Mouse (Mus musculus) mouse trophoblast stem cell (cell line): Measurements from ENCODE around the gene Khk.

Source experiments
- in situ Hi-C, 2 experiments: fragments of 300-500 bp; cut with MseI, MboI; formaldehyde crosslinking; loops; 2 replicates in 1 of 2; 3 replicates in 1 of 2; pipeline ENCODE4 v1.15.1; 2025

Khk gene

GRCm38 (mm10) chr5:30968416-30968815 is 47.2 kb downstream of the Khk start, which contains the start of gene Tcf23:
TSS of gene Tcf23 (plus strand) at chr5:30968662.
- in situ Hi-C loops, result no loop called here

DNA sequence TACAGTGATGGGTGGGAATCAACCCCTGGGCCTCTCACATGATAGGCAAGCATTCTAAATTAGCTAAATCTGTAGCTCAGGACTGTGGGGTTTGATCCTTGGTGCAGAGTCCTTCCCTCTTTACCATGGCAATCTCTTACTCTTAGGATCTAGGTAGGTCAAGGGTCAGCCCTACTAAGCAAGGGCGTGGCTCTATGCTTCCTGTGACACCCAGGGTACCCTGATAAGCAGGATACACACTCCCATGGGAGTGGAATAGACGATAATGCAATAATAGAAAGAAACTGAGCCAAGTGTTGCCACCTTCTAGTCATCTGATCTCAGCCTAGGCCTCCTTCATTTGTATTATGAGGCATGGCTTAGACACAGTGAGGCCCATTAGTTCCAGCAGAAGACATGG is 48.2 kb downstream of the Khk start:
- in situ Hi-C loops, result no loop called here

DNA sequence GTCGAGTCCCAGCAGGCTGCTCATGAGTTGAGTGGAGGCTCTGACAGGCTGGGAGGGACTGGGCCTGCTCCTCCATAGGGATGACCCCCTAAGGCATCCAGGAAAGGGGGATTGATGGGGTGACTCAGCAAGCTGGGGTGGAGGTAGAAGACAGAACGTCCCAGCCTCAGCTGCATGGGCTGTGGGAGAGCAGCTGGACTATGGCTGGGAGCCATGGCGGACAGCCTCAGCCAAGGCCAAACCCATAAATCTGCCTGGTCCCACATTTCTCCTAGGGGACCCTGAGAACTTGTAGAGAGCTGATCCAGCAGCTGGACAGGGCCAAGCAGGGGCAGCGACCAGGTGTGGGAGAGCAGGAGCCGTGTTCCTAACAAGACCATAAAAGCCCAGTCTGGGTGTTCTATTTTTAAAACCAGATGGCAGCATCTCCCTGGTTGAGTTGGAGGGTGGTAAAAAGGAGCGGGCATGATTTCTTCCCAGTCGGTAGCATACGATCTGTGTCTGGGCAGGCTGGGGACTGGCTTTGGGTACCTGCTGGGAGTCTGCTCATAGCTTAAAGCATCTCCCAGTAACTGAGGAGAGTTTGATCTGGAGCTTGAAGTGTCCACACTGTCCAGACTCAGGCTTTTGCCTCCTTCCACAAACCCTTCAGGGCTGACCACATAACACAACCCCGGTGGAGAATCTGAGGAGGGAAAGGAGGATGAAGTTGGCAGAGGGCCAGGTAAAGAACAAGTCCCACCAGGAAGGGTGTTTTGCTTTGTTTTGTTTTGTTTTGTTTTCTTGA is 53.8 kb downstream of the Khk start:
- in situ Hi-C loops, result no loop called here
